Mouse (Mus musculus) right cerebral cortex, postnatal 25 days (tissue): ENCODE data around the gene Pgpep1l.

Experiments
- DNase-seq: peaks from one replicate; pipeline ENCODE4 v3.0.0; 2022

The Pgpep1l gene

GRCm38 (mm10) chr7:68213842-68214241, 50.2 kb downstream of the Pgpep1l start:
- DNase-seq = no peak

GRCm38 (mm10) chr7:68211883-68212282, 52.1 kb downstream of the Pgpep1l start:
- DNase-seq = no peak

- DNase-seq = no peak
Measured at GRCm38 (mm10) chr7:68210417-68210816, 53.6 kb downstream of the Pgpep1l start.

- no peak for DNase-seq
Measured at GRCm38 (mm10) chr7:68209039-68209438, 55.0 kb downstream of the Pgpep1l start.

GRCm38 (mm10) chr7:68205776-68206427, 58.1 kb downstream of the Pgpep1l start:
- DNase-seq = no peak

- DNase-seq = no peak
Measured at GRCm38 (mm10) chr7:68199609-68200008, 64.4 kb downstream of the Pgpep1l start.

- DNase-seq = no peak
Measured at GRCm38 (mm10) chr7:68193958-68194695, 69.9 kb downstream of the Pgpep1l start.

GRCm38 (mm10) chr7:68189691-68190456, 74.2 kb downstream of the Pgpep1l start:
- DNase-seq = no peak

- DNase-seq = no peak
Measured at GRCm38 (mm10) chr7:68189211-68189610, 74.8 kb downstream of the Pgpep1l start.
